Mouse (Mus musculus) embryonic facial prominence, embryonic 12.5 days (tissue): Measurements from ENCODE around the gene Irak3. TPM values are rescaled to one million over a fixed set of nuclear protein-coding genes. Genes with fewer than 3 reads are reported as not detected.

Experiments
- polyA plus RNA-seq: library from polyadenylated mRNA; unstranded; fragments of >200 nt; fragmentation: Nextera tagmentation; extraction: Ambion mirVana; gene quantifications from 2 replicates; pipeline ENCODE4 v1.2.1, GENCODE M21; 2016

Irak3 gene
- polyA plus RNA-seq, 1 experiment from 2014 or later, result 2.3 TPM

Other genes with a start within 250 kb of the Irak3 start
- gene Helb, start 89.1 kb downstream of the Irak3 start, polyA plus RNA-seq, result 7.2 and 7.9 TPM in 2 replicates
- 67.8 and 68.1 TPM in 2 replicates for gene Tmbim4, start 540 bp downstream of the Irak3 start, polyA plus RNA-seq
- 50.3 and 51.0 TPM in 2 replicates for gene Llph, start 24.9 kb upstream of the Irak3 start, polyA plus RNA-seq